Mouse (Mus musculus) cerebellum, adult 11-12 months (tissue): ENCODE measurements at regions not wholly inside any gene's neighbourhood (a gene's known extent, or its start where the extent isn't known, plus 50 kb on each side); places are given as distances from the start of the nearest gene placed in this dataset.

Source experiments
- DNase-seq: peaks from one replicate; pipeline ENCODE4 v3.0.0; 2022

- DNase-seq: no peak
Observed at GRCm38 (mm10) chr15:52961491-52961890, 923.2 kb upstream of the Gm7489 start.

- DNase-seq: no peak
Observed at GRCm38 (mm10) chr15:52963918-52964317, 920.8 kb upstream of the Gm7489 start.

- no peak for DNase-seq
Observed at GRCm38 (mm10) chr15:52964403-52964802, 920.3 kb upstream of the Gm7489 start.

GRCm38 (mm10) chr15:52967801-52968235 lies 916.9 kb upstream of the Gm7489 start:
- DNase-seq: no peak

GRCm38 (mm10) chr15:52982821-52983220 lies 901.9 kb upstream of the Gm7489 start:
- no peak for DNase-seq

- no peak for DNase-seq
Observed at GRCm38 (mm10) chr15:52990580-52990979, 894.1 kb upstream of the Gm7489 start.

- DNase-seq: no peak
Observed at GRCm38 (mm10) chr15:52994351-52994750, 890.4 kb upstream of the Gm7489 start.

GRCm38 (mm10) chr15:52999200-52999599 lies 885.5 kb upstream of the Gm7489 start:
- DNase-seq: no peak

GRCm38 (mm10) chr15:52999776-53000175 lies 884.9 kb upstream of the Gm7489 start:
- no peak for DNase-seq

GRCm38 (mm10) chr15:53001429-53001828 lies 883.3 kb upstream of the Gm7489 start:
- DNase-seq: no peak

GRCm38 (mm10) chr15:53001964-53002363 lies 882.7 kb upstream of the Gm7489 start:
- no peak for DNase-seq

- no peak for DNase-seq
Observed at GRCm38 (mm10) chr15:53004078-53004477, 880.6 kb upstream of the Gm7489 start.

GRCm38 (mm10) chr15:53006844-53007243 lies 877.9 kb upstream of the Gm7489 start:
- no peak for DNase-seq

- DNase-seq: no peak
Observed at GRCm38 (mm10) chr15:53009337-53009736, 875.4 kb upstream of the Gm7489 start.
